Comparison of ENCODE assay signal across 9 mouse cellular contexts in genomic region chr1:160531402-160531801, GRCm38 (mm10).
A peak's percentile ranks its signal among the peaks of the same experiment; 100 is the strongest.
DNase-seq lines count a peak whose midpoint lies in the region; ATAC-seq lines count a peak whose summit lies in the region.
"Had no signal": no experiment of that assay in that cellular context is flagged by ENCODE, and none has a peak within 500 bp of the region (broad histone marks: within the 10 kb centered on the region; RNA-seq: fewer than 3 reads in every experiment).

No protein-coding gene starts in this region.

- no peaks in the 10 kb centered on the region for H3K36me3 ChIP-seq in intestine, embryonic 14.5 days (ENCODE audit: control insufficient read depth, insufficient read depth, low read length)
- no peaks in the 10 kb centered on the region for H3K36me3 ChIP-seq in midbrain, embryonic 15.5 days (replicated peaks)
- H3K36me3 ChIP-seq: liver, embryonic 13.5 days had no signal

- no peak for ATAC-seq in intestine, embryonic 14.5 days (replicated peaks; ENCODE audit: low FRiP score, low TSS enrichment, low read depth)
- ATAC-seq in midbrain, embryonic 15.5 days (replicated peaks): peak; percentile 66

- peak; percentile 98 for DNase-seq in NIH3T3 (ENCODE audit: low read depth)
- peak; percentile 84 to 85 for DNase-seq in cerebellum, adult 18-20 months
- DNase-seq in gastrocnemius, postnatal 14 days: peak; percentile 86
- peak; percentile 86 for DNase-seq in intestine, embryonic 14.5 days (ENCODE audit: low spot score)
- peak; percentile 49 for DNase-seq in left cerebral cortex, adult 11 months (ENCODE audit: low spot score)
- peak; percentile 82 for DNase-seq in testis, postnatal 10 days (ENCODE audit: low spot score)
- DNase-seq in B cell, adult 2 months: no peak
- DNase-seq: liver, embryonic 13.5 days had no signal

- H3K9ac ChIP-seq in intestine, embryonic 14.5 days (ENCODE audit: low read length): no peak overlapping the region
- H3K9ac ChIP-seq in midbrain, embryonic 15.5 days: no peak overlapping the region
- H3K9ac ChIP-seq: liver, embryonic 13.5 days had no signal

- intact Hi-C loops in gastrocnemius, postnatal 14 days (cut with DNase I; ENCODE audit: low total_unique reads): no loop called here

- H3K27me3 ChIP-seq in intestine, embryonic 14.5 days (replicated peaks; ENCODE audit: control insufficient read depth, insufficient read depth, low read length): no peaks in the 10 kb centered on the region
- H3K27me3 ChIP-seq in midbrain, embryonic 15.5 days (replicated peaks): no peaks in the 10 kb centered on the region
- H3K27me3 ChIP-seq: liver, embryonic 13.5 days had no signal

- H3K9me3 ChIP-seq in intestine, embryonic 14.5 days (ENCODE audit: control insufficient read depth, low read length): no peaks in the 10 kb centered on the region
- no peaks in the 10 kb centered on the region for H3K9me3 ChIP-seq in midbrain, embryonic 15.5 days
- H3K9me3 ChIP-seq: liver, embryonic 13.5 days had no signal

- no peak overlapping the region for H3K4me2 ChIP-seq in intestine, embryonic 14.5 days (ENCODE audit: low read length)
- no peak overlapping the region for H3K4me2 ChIP-seq in midbrain, embryonic 15.5 days
- H3K4me2 ChIP-seq: liver, embryonic 13.5 days had no signal

- H3K27ac ChIP-seq in intestine, embryonic 14.5 days (ENCODE audit: low read depth): no peak overlapping the region
- no peak overlapping the region for H3K27ac ChIP-seq in midbrain, embryonic 15.5 days
- H3K27ac ChIP-seq: liver, embryonic 13.5 days had no signal

- no peaks in the 10 kb centered on the region for H3K4me1 ChIP-seq in intestine, embryonic 14.5 days (replicated peaks; ENCODE audit: control insufficient read depth, insufficient read depth, low read length)
- H3K4me1 ChIP-seq in midbrain, embryonic 15.5 days: peaks cover 14% of the 10 kb centered on the region
- H3K4me1 ChIP-seq: liver, embryonic 13.5 days had no signal

- H3K4me3 ChIP-seq in intestine, embryonic 14.5 days (ENCODE audit: low read depth, low read length): no peak overlapping the region
- no peak overlapping the region for H3K4me3 ChIP-seq in midbrain, embryonic 15.5 days
- H3K4me3 ChIP-seq: liver, embryonic 13.5 days had no signal

- WGBS in intestine, embryonic 14.5 days: 27% methylated on average over 5 of the region's 5 CpGs
- 35% methylated on average over 5 of the region's 5 CpGs for WGBS in midbrain, embryonic 15.5 days

Comparison
In these comparisons a context has a peak if more than half of its experiments do, and no peak if none do; other contexts are left out.
1. DNase-seq: peak in NIH3T3 (single experiment), cerebellum, adult 18-20 months (2 of 2), gastrocnemius, postnatal 14 days (single experiment), intestine, embryonic 14.5 days (single experiment), left cerebral cortex, adult 11 months (single experiment) and testis, postnatal 10 days (single experiment); none in B cell, adult 2 months (0 of 2).